Mouse (Mus musculus): Measurements from ENCODE around the gene Flt1.

- no peak for TF ChIP-seq POLR2A (IDR thresholded peaks at IDR 0.05; ENCODE audit: low read depth, low read length)
- TF ChIP-seq CTCF (IDR thresholded peaks at IDR 0.05; ENCODE audit: extremely low read depth, insufficient read length, insufficient replicate concordance, low read depth, low read length) = no peak
Observed at GRCm38 (mm10) chr5:147597825-147598224, 128.0 kb downstream of the Flt1 start.
